Mouse (Mus musculus) embryonic facial prominence, embryonic 14.5 days (tissue): ENCODE measurements at regions not wholly inside any gene's neighbourhood (a gene's known extent, or its start where the extent isn't known, plus 50 kb on each side); places are given as distances from the start of the nearest gene placed in this dataset.

Experiments used
- ATAC-seq: fragments of 200-750 bp; cut with Nextera tagmentation; 2 replicates; pipeline ENCODE4 v1.8.0; 2017; ENCODE audit warnings: low read depth, moderate number of reproducible peaks, moderate TSS enrichment
- DNase-seq: peaks from one replicate; pipeline ENCODE4 v3.0.0-alpha.2; 2015; ENCODE audit warnings: low spot score
- H3K27ac ChIP-seq: fragments of 300-500 bp; sonication (generic); replicated peaks from 2 replicates; pipeline ENCODE4 v1.5.1; 2014; ENCODE audit warnings: low read depth, mild to moderate bottlenecking, low read length, moderate library complexity
- H3K27me3 ChIP-seq: fragments of 300-500 bp; sonication (generic); replicated peaks from 2 replicates; pipeline ENCODE4 v1.6.1; 2014; ENCODE audit warnings: low read length; ENCODE audit not compliant: control insufficient read depth, insufficient read depth
- H3K36me3 ChIP-seq: fragments of 300-500 bp; sonication (generic); 2 replicates; pipeline ENCODE4 v1.6.1; 2014; ENCODE audit warnings: low read length, mixed read lengths; ENCODE audit not compliant: control insufficient read depth, insufficient read depth
- H3K4me1 ChIP-seq: fragments of 300-500 bp; sonication (generic); 2 replicates; pipeline ENCODE4 v1.6.1; 2014; ENCODE audit warnings: antibody characterized with exemption, low read length; ENCODE audit not compliant: control insufficient read depth, insufficient read depth
- H3K4me2 ChIP-seq: fragments of 300-500 bp; sonication (generic); 2 replicates; pipeline ENCODE4 v1.6.1; 2014; ENCODE audit warnings: low read depth, mild to moderate bottlenecking, low read length, moderate library complexity, mixed read lengths
- H3K4me3 ChIP-seq: fragments of 300-500 bp; sonication (generic); 2 replicates; pipeline ENCODE4 v1.5.1; 2014; ENCODE audit warnings: low read depth, mild to moderate bottlenecking, low read length
- H3K9ac ChIP-seq: fragments of 300-500 bp; sonication (generic); 2 replicates; pipeline ENCODE4 v1.6.1; 2014; ENCODE audit warnings: low read depth, mild to moderate bottlenecking, low read length, moderate library complexity, mixed read lengths
- H3K9me3 ChIP-seq: fragments of 300-500 bp; sonication (generic); 2 replicates; pipeline ENCODE4 v1.6.1; 2016; ENCODE audit warnings: low read length; ENCODE audit not compliant: control insufficient read depth
- WGBS: fragments of 180-500 bp; shearing (Covaris S2); extraction: QIAGEN DNeasy Blood & Tissue Kit; methylation state at CpG from one replicate; pipeline ENCODE4 v1.1.7; 2014; 5-methylcytosine and 5-hydroxymethylcytosine counted together
- microRNA counts: library from miRNA; unstranded; fragments of <30 nt; microRNA quantifications from one replicate; lab custom pipeline; 2017
- microRNA-seq: library from miRNA; unstranded; fragments of <30 nt; microRNA quantifications from one replicate; pipeline ENCODE4, GENCODE M21; 2016; ENCODE audit warnings: borderline number of aligned reads

GRCm38 (mm10) chr6:31334086-31334485 lies 64.4 kb upstream of the Mkln1 start:
- Histone ChIP-seq H3K4me2 (no peak overlapping the region), H3K4me3 (no peak overlapping the region), H3K4me1 (no peaks in the 10 kb centered on the region), H3K9me3 (no peaks in the 10 kb centered on the region), H3K27ac (no peak overlapping the region), H3K36me3 (no peaks in the 10 kb centered on the region), H3K9ac (no peak overlapping the region), H3K27me3 (no peaks in the 10 kb centered on the region)
- 87% methylated on average over 4 of the region's 4 CpGs for WGBS
- ATAC-seq (no peak), DNase-seq (no peak)

GRCm38 (mm10) chr6:31339122-31339947 lies 59.2 kb upstream of the Mkln1 start:
- Histone ChIP-seq H3K4me2 (no peak overlapping the region), H3K27ac (no peak overlapping the region), H3K27me3 (no peaks in the 10 kb centered on the region), H3K9ac (no peak overlapping the region), H3K36me3 (no peaks in the 10 kb centered on the region), H3K9me3 (no peaks in the 10 kb centered on the region), H3K4me1 (no peaks in the 10 kb centered on the region), H3K4me3 (no peak overlapping the region)
- DNase-seq (peak; percentile 30), ATAC-seq (0 out of 2 replicates have a peak, but pooled peaks have one; percentile 63)
- WGBS, result 42% methylated on average over 13 of the region's 13 CpGs

- 19% methylated on average over 1 of the region's 1 CpGs for WGBS
Observed at GRCm38 (mm10) chr6:31339948-31340250, 58.6 kb upstream of the Mkln1 start.

GRCm38 (mm10) chr6:31345366-31346084 lies 53.0 kb upstream of the Mkln1 start:
- Histone ChIP-seq H3K27ac (no peak overlapping the region), H3K9ac (no peak overlapping the region), H3K27me3 (no peaks in the 10 kb centered on the region), H3K4me1 (no peaks in the 10 kb centered on the region), H3K4me2 (no peak overlapping the region), H3K9me3 (no peaks in the 10 kb centered on the region), H3K4me3 (no peak overlapping the region), H3K36me3 (no peaks in the 10 kb centered on the region)
- ATAC-seq, result no peak
- DNase-seq, result no peak
- WGBS, result 61% methylated on average over 10 of the region's 10 CpGs

More at GRCm38 (mm10) chr6:31339948-31340250, 58.6 kb upstream of the Mkln1 start:
- no peak overlapping the region for H3K4me2 ChIP-seq
- H3K36me3 ChIP-seq, result no peaks in the 10 kb centered on the region
- H3K9me3 ChIP-seq, result no peaks in the 10 kb centered on the region
- H3K9ac ChIP-seq, result no peak overlapping the region
- no peaks in the 10 kb centered on the region for H3K27me3 ChIP-seq
- ATAC-seq, result no peak
- H3K27ac ChIP-seq, result no peak overlapping the region
- DNase-seq, result peak; percentile 41
- H3K4me3 ChIP-seq, result no peak overlapping the region
- no peaks in the 10 kb centered on the region for H3K4me1 ChIP-seq

- Histone ChIP-seq H3K4me1 (no peaks in the 10 kb centered on the region), H3K9ac (no peak overlapping the region), H3K9me3 (no peaks in the 10 kb centered on the region), H3K4me3 (no peak overlapping the region), H3K36me3 (no peaks in the 10 kb centered on the region), H3K27me3 (no peaks in the 10 kb centered on the region), H3K4me2 (no peak overlapping the region), H3K27ac (no peak overlapping the region)
- DNase-seq (no peak), ATAC-seq (no peak)
- WGBS, result 91% methylated on average over 4 of the region's 4 CpGs
Observed at GRCm38 (mm10) chr6:31348333-31348732, 50.2 kb upstream of the Mkln1 start.

MicroRNAs in the stretch of these regions (microRNA counts, 519-probe panel; counts per million panel counts)
- 3,057 counts per million, percentile 72 among the panel's probes with 10 or more counts for microRNA mmu-miR-29a (lab: Ali Mortazavi, UCI)

Small RNAs in the stretch of these regions (microRNA-seq; reads per million reads assigned to microRNA genes)
- 175 reads per million, percentile 57 among the genes with 10 or more reads in this experiment for gene Mir29a
- gene Mir29b-1, result 2.8 reads per million, percentile 14 among the genes with 10 or more reads in this experiment
